Mouse (Mus musculus) neural tube, embryonic 12.5 days (tissue): ENCODE measurements around the gene Pirt. TPM values are rescaled to one million over a fixed set of nuclear protein-coding genes. Genes with fewer than 3 reads are reported as not detected.

Experiments used
- ATAC-seq: fragments of 200-750 bp; cut with Nextera tagmentation; 2 replicates; pipeline ENCODE4 v1.8.0; 2017; ENCODE audit warnings: low read depth, mild to moderate bottlenecking, moderate TSS enrichment, moderate library complexity; ENCODE audit not compliant: low FRiP score
- H3K27ac ChIP-seq: fragments of 300-500 bp; sonication (generic); 2 replicates; pipeline ENCODE4 v1.5.1; 2016
- H3K27me3 ChIP-seq: fragments of 300-500 bp; sonication (generic); replicated peaks from 2 replicates; pipeline ENCODE4 v1.6.1; 2016; ENCODE audit warnings: mild to moderate bottlenecking
- H3K36me3 ChIP-seq: fragments of 300-500 bp; sonication (generic); 2 replicates; pipeline ENCODE4 v1.6.1; 2016; ENCODE audit warnings: mild to moderate bottlenecking
- H3K4me1 ChIP-seq: fragments of 300-500 bp; sonication (generic); 2 replicates; pipeline ENCODE4 v1.6.1; 2016
- H3K4me2 ChIP-seq: fragments of 300-500 bp; sonication (generic); replicated peaks from 2 replicates; pipeline ENCODE4 v1.6.1; 2016; ENCODE audit warnings: mild to moderate bottlenecking
- H3K4me3 ChIP-seq: fragments of 300-500 bp; sonication (generic); 2 replicates; pipeline ENCODE4 v1.5.1; 2016
- H3K9ac ChIP-seq: fragments of 300-500 bp; sonication (generic); 2 replicates; pipeline ENCODE4 v1.6.1; 2016; ENCODE audit warnings: mild to moderate bottlenecking
- H3K9me3 ChIP-seq: fragments of 300-500 bp; sonication (generic); 2 replicates; pipeline ENCODE4 v1.6.1; 2016; ENCODE audit warnings: mild to moderate bottlenecking
- WGBS: fragments of 180-500 bp; shearing (Covaris S2); methylation state at CpG from one replicate; pipeline ENCODE4 v1.1.7; 2016; 5-methylcytosine and 5-hydroxymethylcytosine counted together
- polyA plus RNA-seq: library from polyadenylated mRNA; unstranded; fragments of >200 nt; fragmentation: Nextera tagmentation; extraction: Ambion mirVana; gene quantifications from 2 replicates; pipeline ENCODE4 v1.2.1, GENCODE M21; 2016

The Pirt gene
- polyA plus RNA-seq, 1 experiment from 2014 or later = 24.3 TPM

GRCm38 (mm10) chr11:66961447-66962176, 49.8 kb downstream of the Pirt start:
- Histone ChIP-seq H3K36me3 (no peaks in the 10 kb centered on the region), H3K4me2 (no peak overlapping the region), H3K9ac (no peak overlapping the region), H3K4me3 (no peak overlapping the region), H3K9me3 (no peaks in the 10 kb centered on the region), H3K4me1 (no peaks in the 10 kb centered on the region), H3K27me3 (no peaks in the 10 kb centered on the region), H3K27ac (no peak overlapping the region)
- WGBS = 86% methylated on average over 12 of the region's 12 CpGs
- no peak for ATAC-seq

GRCm38 (mm10) chr11:66963462-66963861, 51.7 kb downstream of the Pirt start:
- no peak overlapping the region for H3K27ac ChIP-seq
- H3K4me2 ChIP-seq = no peak overlapping the region
- no peaks in the 10 kb centered on the region for H3K36me3 ChIP-seq
- WGBS = 100% methylated on average over 1 of the region's 1 CpGs
- H3K27me3 ChIP-seq = no peaks in the 10 kb centered on the region
- H3K9ac ChIP-seq = no peak overlapping the region
- H3K4me1 ChIP-seq = no peaks in the 10 kb centered on the region
- no peak for ATAC-seq
- H3K9me3 ChIP-seq = no peaks in the 10 kb centered on the region
- H3K4me3 ChIP-seq = no peak overlapping the region

- no peak for ATAC-seq
- H3K4me3 ChIP-seq = no peak overlapping the region
- H3K4me1 ChIP-seq = no peaks in the 10 kb centered on the region
- no peaks in the 10 kb centered on the region for H3K36me3 ChIP-seq
- no peak overlapping the region for H3K4me2 ChIP-seq
- no peaks in the 10 kb centered on the region for H3K27me3 ChIP-seq
- H3K9ac ChIP-seq = no peak overlapping the region
- H3K27ac ChIP-seq = no peak overlapping the region
- WGBS = 25% methylated on average over 7 of the region's 7 CpGs
- H3K9me3 ChIP-seq = no peaks in the 10 kb centered on the region
These were observed 54.8 kb downstream of the Pirt start for GRCm38 (mm10) chr11:66966500-66967116.

- Histone ChIP-seq H3K36me3 (no peaks in the 10 kb centered on the region), H3K9me3 (no peaks in the 10 kb centered on the region), H3K4me2 (no peak overlapping the region), H3K4me3 (no peak overlapping the region), H3K4me1 (no peaks in the 10 kb centered on the region), H3K27me3 (no peaks in the 10 kb centered on the region), H3K9ac (no peak overlapping the region), H3K27ac (no peak overlapping the region)
- WGBS = 93% methylated on average over 1 of the region's 1 CpGs
- no peak for ATAC-seq
These were observed 56.8 kb downstream of the Pirt start for GRCm38 (mm10) chr11:66968575-66968974.

GRCm38 (mm10) chr11:66973507-66973906, 61.7 kb downstream of the Pirt start:
- H3K4me1 ChIP-seq = no peaks in the 10 kb centered on the region
- no peak overlapping the region for H3K27ac ChIP-seq
- 85% methylated on average over 3 of the region's 3 CpGs for WGBS
- no peak for ATAC-seq
- H3K36me3 ChIP-seq = no peaks in the 10 kb centered on the region
- H3K9ac ChIP-seq = no peak overlapping the region
- no peaks in the 10 kb centered on the region for H3K27me3 ChIP-seq
- no peak overlapping the region for H3K4me3 ChIP-seq
- no peak overlapping the region for H3K4me2 ChIP-seq
- peaks cover 9% of the 10 kb centered on the region; the same call in 1 of the 2 replicates for H3K9me3 ChIP-seq

- Histone ChIP-seq H3K36me3 (no peaks in the 10 kb centered on the region), H3K27ac (no peak overlapping the region), H3K9me3 (peaks cover 9% of the 10 kb centered on the region; the same call in 1 of the 2 replicates), H3K4me1 (no peaks in the 10 kb centered on the region), H3K9ac (no peak overlapping the region), H3K4me3 (no peak overlapping the region), H3K4me2 (no peak overlapping the region), H3K27me3 (no peaks in the 10 kb centered on the region)
- WGBS = 91% methylated on average over 7 of the region's 7 CpGs
- no peak for ATAC-seq
These were observed 64.0 kb downstream of the Pirt start for GRCm38 (mm10) chr11:66975606-66976330.

Other genes with a start within 250 kb of the Pirt start
- not detected in 2 replicates for gene Tmem238l, start 44.7 kb downstream of the Pirt start, polyA plus RNA-seq
- gene Tmem220, start 113.2 kb downstream of the Pirt start, polyA plus RNA-seq = 0.61 and 1.1 TPM in 2 replicates
- 34.1 and 36.1 TPM in 2 replicates for gene Adprm, start 140.6 kb downstream of the Pirt start, polyA plus RNA-seq
- gene Sco1, start 140.7 kb downstream of the Pirt start, polyA plus RNA-seq = 14.9 and 16.8 TPM in 2 replicates
- gene Myh3, start 166.3 kb downstream of the Pirt start, polyA plus RNA-seq = 17.1 and 19.3 TPM in 2 replicates